Mouse (Mus musculus) thymus, adult 2 months (tissue): ENCODE results near the gene Fndc10.

Source experiments
- CTCF ChIP-seq: fragments of 200-500 bp; IDR thresholded peaks from 2 replicates; pipeline ENCODE4 v1.5.1; 2012; ENCODE audit warnings: mild to moderate bottlenecking, control low read depth, low read length, moderate library complexity, borderline replicate concordance; ENCODE audit not compliant: control insufficient read depth, poor library complexity, insufficient read depth; ENCODE audit errors: extremely low read depth
- POLR2A ChIP-seq: fragments of 200-500 bp; IDR thresholded peaks from 2 replicates; pipeline ENCODE4 v1.6.1; 2012; ENCODE audit warnings: mild to moderate bottlenecking, low read length, control low read depth, moderate library complexity; ENCODE audit not compliant: control insufficient read depth, poor library complexity, insufficient read depth; ENCODE audit errors: extremely low read depth

- TF ChIP-seq CTCF = peak; percentile 53; the same call in 1 of the 2 replicates
- peak; percentile 74 for TF ChIP-seq POLR2A
Measured at GRCm38 (mm10) chr4:155668689-155669597, 25.2 kb upstream of the Fndc10 start, which contains the start of gene Mib2.
